Mouse (Mus musculus): ENCODE measurements around the gene Dock10.
"Not testable (repeated sequence)": the region's sequence is repeated elsewhere in the genome, so short reads cannot be mapped to it uniquely, and the experiment has no call there.

Dock10 gene

GRCm38 (mm10) chr1:80757977-80758797, at the start of gene Dock10:
Gene Dock10, minus strand, starts transcription at chr1:80758527.
- DNase-seq (ENCODE audit: low read depth): peak; percentile 50

- no peak for DNase-seq (ENCODE audit: low read depth)
Measured at GRCm38 (mm10) chr1:80806835-80807398, 48.6 kb upstream of the Dock10 start.

GRCm38 (mm10) chr1:80802023-80802422, 43.7 kb upstream of the Dock10 start:
- DNase-seq (ENCODE audit: low read depth): no peak

GRCm38 (mm10) chr1:80785066-80785779, 26.9 kb upstream of the Dock10 start:
- DNase-seq (ENCODE audit: low read depth): peak; percentile 59

- no peak for DNase-seq (ENCODE audit: low read depth)
Measured at GRCm38 (mm10) chr1:80784155-80784554, 25.8 kb upstream of the Dock10 start.

GRCm38 (mm10) chr1:80765504-80765903, 7.2 kb upstream of the Dock10 start:
- peak; percentile 73 for DNase-seq (ENCODE audit: low read depth)

- DNase-seq (ENCODE audit: low read depth): no peak
Measured at GRCm38 (mm10) chr1:80763042-80763950, 5.0 kb upstream of the Dock10 start.

GRCm38 (mm10) chr1:80758798-80759184, 464 bp upstream of the Dock10 start:
- DNase-seq (ENCODE audit: low read depth): no peak

GRCm38 (mm10) chr1:80757650-80757976, 714 bp downstream of the Dock10 start:
- DNase-seq (ENCODE audit: low read depth): no peak

- DNase-seq (ENCODE audit: low read depth): peak; percentile 84
Measured at GRCm38 (mm10) chr1:80756824-80757649, 1.3 kb downstream of the Dock10 start.

GRCm38 (mm10) chr1:80756060-80756439, 2.3 kb downstream of the Dock10 start:
- DNase-seq (ENCODE audit: low read depth): no peak

GRCm38 (mm10) chr1:80755296-80756059, 2.8 kb downstream of the Dock10 start:
- no peak for DNase-seq (ENCODE audit: low read depth)

GRCm38 (mm10) chr1:80749122-80749521, 9.2 kb downstream of the Dock10 start:
- DNase-seq (ENCODE audit: low read depth): not testable (repeated sequence)

GRCm38 (mm10) chr1:80746691-80747463, 11.4 kb downstream of the Dock10 start:
- DNase-seq (ENCODE audit: low read depth): peak; percentile 71

- DNase-seq (ENCODE audit: low read depth): no peak
Measured at GRCm38 (mm10) chr1:80746195-80746594, 12.1 kb downstream of the Dock10 start.

- no peak for DNase-seq (ENCODE audit: low read depth)
Measured at GRCm38 (mm10) chr1:80739472-80739871, 18.9 kb downstream of the Dock10 start.

- DNase-seq (ENCODE audit: low read depth): peak; percentile 27
Measured at GRCm38 (mm10) chr1:80737812-80738391, 20.4 kb downstream of the Dock10 start.

GRCm38 (mm10) chr1:80730582-80730981, 27.7 kb downstream of the Dock10 start:
- DNase-seq (ENCODE audit: low read depth): peak; percentile 64

- peak; percentile 72 for DNase-seq (ENCODE audit: low read depth)
Measured at GRCm38 (mm10) chr1:80730174-80730573, 28.2 kb downstream of the Dock10 start.

All from 416B (cell line).